Mouse (Mus musculus): Measurements from ENCODE around the gene Olfr126. TPM values are rescaled to one million over a fixed set of nuclear protein-coding genes. Genes with fewer than 3 reads are reported as not detected.

The Olfr126 gene
- not detected for polyA plus RNA-seq (2014; fragmentation: Illumina TruSeq; extraction: RNeasy Lipid Tissue Mini Kit (QIAGEN cat#74804); ENCODE audit: low read depth, low replicate concordance)

DNA sequence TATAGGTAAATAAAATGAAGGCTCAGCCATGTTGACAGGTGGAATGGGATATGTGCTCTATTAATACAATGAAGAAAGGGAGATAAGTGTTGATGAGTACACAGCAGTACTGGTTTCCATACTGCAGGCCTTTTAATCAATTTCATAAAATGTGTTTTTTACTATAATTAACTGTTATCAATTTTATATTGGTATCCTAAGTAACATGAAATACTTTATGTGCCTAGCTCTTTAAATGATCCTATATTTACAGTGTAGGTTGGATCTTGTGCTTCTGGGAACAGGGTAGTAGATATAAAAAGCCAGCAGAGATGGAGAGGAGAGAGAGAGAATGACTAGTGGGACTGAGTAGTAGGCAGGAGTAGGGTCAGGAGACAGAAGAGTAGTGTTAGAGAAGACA, at the start of gene Olfr126:
Olfr126 (plus strand) TSS at position 301 of the 400 bp plus-strand sequence.

GRCm38 (mm10) chr17:37799588-37799987, 47.7 kb upstream of the Olfr126 start, which contains the start of gene Olfr124:
Olfr124 (plus strand) TSS chr17:37799888.

DNA sequence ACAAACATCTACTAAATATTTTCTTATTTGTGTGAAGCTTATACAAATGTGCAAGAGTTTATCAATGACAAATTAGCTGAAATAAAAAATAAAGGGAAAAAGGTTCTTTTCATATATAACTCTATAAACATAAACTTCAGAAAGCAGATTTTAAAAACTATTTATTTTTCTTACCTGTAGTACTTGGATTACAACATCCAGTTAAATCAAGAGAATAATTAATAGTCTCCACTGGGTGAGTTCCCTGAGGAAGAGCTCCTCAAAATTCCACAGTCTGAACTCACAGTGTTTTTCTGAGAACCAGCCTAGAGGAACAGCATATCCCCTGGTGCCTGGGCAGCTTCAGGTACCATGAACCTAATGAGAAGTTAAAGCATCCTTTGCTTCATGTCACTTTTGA, 14.6 kb upstream of the Olfr126 start, which contains the start of gene Olfr125:
Olfr125 (plus strand) TSS at position 301 of the 400 bp plus-strand sequence.

DNA sequence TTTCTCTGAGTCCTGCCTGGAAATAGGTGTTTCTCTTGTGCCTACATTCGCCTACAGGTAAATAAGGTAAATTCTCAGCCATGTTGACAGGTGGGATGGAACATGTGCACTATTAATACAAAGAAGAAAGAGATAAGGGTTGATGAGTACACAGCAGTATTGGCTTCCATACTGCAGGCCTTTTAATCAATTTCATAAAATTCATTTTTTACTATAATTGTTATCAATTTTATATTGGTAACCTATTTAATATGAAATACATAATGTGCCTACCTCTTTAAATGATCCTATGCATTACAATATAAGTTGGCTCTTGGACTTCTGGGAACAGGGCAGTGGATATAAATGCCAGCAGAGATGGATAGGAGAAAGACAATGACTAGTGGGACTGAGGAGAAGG, 52.9 kb downstream of the Olfr126 start, which contains the start of gene Olfr127:
Olfr127 (plus strand) TSS at position 301 of the 400 bp plus-strand sequence.

Other genes starting within 250 kb of the Olfr126 start
- not detected for gene Olfr115, start 220.4 kb upstream of the Olfr126 start, polyA plus RNA-seq (2014; fragmentation: Illumina TruSeq; extraction: RNeasy Lipid Tissue Mini Kit (QIAGEN cat#74804); ENCODE audit: low read depth, low replicate concordance)
- not detected for gene Olfr116, start 220.3 kb upstream of the Olfr126 start, polyA plus RNA-seq (2014; fragmentation: Illumina TruSeq; extraction: RNeasy Lipid Tissue Mini Kit (QIAGEN cat#74804); ENCODE audit: low read depth, low replicate concordance)
- not detected for gene Olfr117, start 183.7 kb upstream of the Olfr126 start, polyA plus RNA-seq (2014; fragmentation: Illumina TruSeq; extraction: RNeasy Lipid Tissue Mini Kit (QIAGEN cat#74804); ENCODE audit: low read depth, low replicate concordance)
- not detected for gene Olfr118, start 180.5 kb upstream of the Olfr126 start, polyA plus RNA-seq (2014; fragmentation: Illumina TruSeq; extraction: RNeasy Lipid Tissue Mini Kit (QIAGEN cat#74804); ENCODE audit: low read depth, low replicate concordance)
- gene Olfr119, start 150.9 kb upstream of the Olfr126 start, polyA plus RNA-seq (2014; fragmentation: Illumina TruSeq; extraction: RNeasy Lipid Tissue Mini Kit (QIAGEN cat#74804); ENCODE audit: low read depth, low replicate concordance): not detected
- not detected for gene Olfr120, start 125.7 kb upstream of the Olfr126 start, polyA plus RNA-seq (2014; fragmentation: Illumina TruSeq; extraction: RNeasy Lipid Tissue Mini Kit (QIAGEN cat#74804); ENCODE audit: low read depth, low replicate concordance)
- gene Olfr121, start 98.6 kb upstream of the Olfr126 start, polyA plus RNA-seq (2014; fragmentation: Illumina TruSeq; extraction: RNeasy Lipid Tissue Mini Kit (QIAGEN cat#74804); ENCODE audit: low read depth, low replicate concordance): not detected
- not detected for gene Olfr122, start 78.9 kb upstream of the Olfr126 start, polyA plus RNA-seq (2014; fragmentation: Illumina TruSeq; extraction: RNeasy Lipid Tissue Mini Kit (QIAGEN cat#74804); ENCODE audit: low read depth, low replicate concordance)
- not detected for gene Olfr123, start 54.0 kb upstream of the Olfr126 start, polyA plus RNA-seq (2014; fragmentation: Illumina TruSeq; extraction: RNeasy Lipid Tissue Mini Kit (QIAGEN cat#74804); ENCODE audit: low read depth, low replicate concordance)
- not detected for gene Olfr124, start 47.6 kb upstream of the Olfr126 start, polyA plus RNA-seq (2014; fragmentation: Illumina TruSeq; extraction: RNeasy Lipid Tissue Mini Kit (QIAGEN cat#74804); ENCODE audit: low read depth, low replicate concordance)
- not detected for gene Olfr125, start 14.5 kb upstream of the Olfr126 start, polyA plus RNA-seq (2014; fragmentation: Illumina TruSeq; extraction: RNeasy Lipid Tissue Mini Kit (QIAGEN cat#74804); ENCODE audit: low read depth, low replicate concordance)
- not detected for gene Olfr127, start 53.0 kb downstream of the Olfr126 start, polyA plus RNA-seq (2014; fragmentation: Illumina TruSeq; extraction: RNeasy Lipid Tissue Mini Kit (QIAGEN cat#74804); ENCODE audit: low read depth, low replicate concordance)
- gene Olfr128, start 73.1 kb downstream of the Olfr126 start, polyA plus RNA-seq (2014; fragmentation: Illumina TruSeq; extraction: RNeasy Lipid Tissue Mini Kit (QIAGEN cat#74804); ENCODE audit: low read depth, low replicate concordance): not detected
- gene Olfr761, start 105.6 kb downstream of the Olfr126 start, polyA plus RNA-seq (2014; fragmentation: Illumina TruSeq; extraction: RNeasy Lipid Tissue Mini Kit (QIAGEN cat#74804); ENCODE audit: low read depth, low replicate concordance): not detected
- gene Olfr129, start 212.6 kb downstream of the Olfr126 start, polyA plus RNA-seq (2014; fragmentation: Illumina TruSeq; extraction: RNeasy Lipid Tissue Mini Kit (QIAGEN cat#74804); ENCODE audit: low read depth, low replicate concordance): not detected
- not detected for gene Olfr130, start 216.4 kb downstream of the Olfr126 start, polyA plus RNA-seq (2014; fragmentation: Illumina TruSeq; extraction: RNeasy Lipid Tissue Mini Kit (QIAGEN cat#74804); ENCODE audit: low read depth, low replicate concordance)
- not detected for gene Olfr131, start 241.2 kb downstream of the Olfr126 start, polyA plus RNA-seq (2014; fragmentation: Illumina TruSeq; extraction: RNeasy Lipid Tissue Mini Kit (QIAGEN cat#74804); ENCODE audit: low read depth, low replicate concordance)

Measured in kidney, adult 10 weeks (tissue).